Mouse (Mus musculus) midbrain, embryonic 14.5 days (tissue): ENCODE measurements around the gene Apol6. TPM values are rescaled to one million over a fixed set of nuclear protein-coding genes. Genes with fewer than 3 reads are reported as not detected.

Experiments
- ATAC-seq: fragments of 200-750 bp; cut with Nextera tagmentation; 2 replicates; pipeline ENCODE4 v1.8.0; 2017; ENCODE audit warnings: moderate number of reproducible peaks, moderate library complexity; ENCODE audit not compliant: low FRiP score, low TSS enrichment
- DNase-seq: peaks from one replicate; pipeline ENCODE4 v3.0.0-alpha.2; 2015
- H3K27ac ChIP-seq: fragments of 300-500 bp; sonication (generic); replicated peaks from 2 replicates; pipeline ENCODE4 v1.5.1; 2014; ENCODE audit warnings: mild to moderate bottlenecking, low read depth, low read length, moderate library complexity
- H3K27me3 ChIP-seq: fragments of 300-500 bp; sonication (generic); 2 replicates; pipeline ENCODE4 v1.6.1; 2014; ENCODE audit warnings: low read length, control low read depth, mixed read lengths; ENCODE audit not compliant: control insufficient read depth, insufficient read depth
- H3K36me3 ChIP-seq: fragments of 300-500 bp; sonication (generic); 2 replicates; pipeline ENCODE4 v1.6.1; 2014; ENCODE audit warnings: low read length, control low read depth; ENCODE audit not compliant: control insufficient read depth, insufficient read depth
- H3K4me1 ChIP-seq: fragments of 300-500 bp; sonication (generic); 2 replicates; pipeline ENCODE4 v1.6.1; 2014; ENCODE audit warnings: mild to moderate bottlenecking, antibody characterized with exemption, low read length, control low read depth; ENCODE audit not compliant: control insufficient read depth, insufficient read depth
- H3K4me2 ChIP-seq: fragments of 300-500 bp; sonication (generic); 2 replicates; pipeline ENCODE4 v1.6.1; 2014; ENCODE audit warnings: mild to moderate bottlenecking, low read length, moderate library complexity
- H3K4me3 ChIP-seq: fragments of 300-500 bp; sonication (generic); replicated peaks from 2 replicates; pipeline ENCODE4 v1.5.1; 2014; ENCODE audit warnings: low read depth, low read length
- H3K9ac ChIP-seq: fragments of 300-500 bp; sonication (generic); replicated peaks from 2 replicates; pipeline ENCODE4 v1.6.1; 2014; ENCODE audit warnings: mild to moderate bottlenecking, low read length, moderate library complexity
- H3K9me3 ChIP-seq: fragments of 300-500 bp; sonication (generic); 2 replicates; pipeline ENCODE4 v1.6.1; 2016; ENCODE audit warnings: low read length, control low read depth, mixed read lengths; ENCODE audit not compliant: control insufficient read depth
- WGBS: fragments of 180-500 bp; shearing (Covaris S2); extraction: QIAGEN DNeasy Blood & Tissue Kit; methylation state at CpG from one replicate; pipeline ENCODE4 v1.1.7; 2014; 5-methylcytosine and 5-hydroxymethylcytosine counted together
- polyA plus RNA-seq: library from polyadenylated mRNA; unstranded; fragments of >200 nt; fragmentation: Nextera tagmentation; extraction: Ambion mirVana; gene quantifications from 2 replicates; pipeline ENCODE4 v1.2.1, GENCODE M21; 2014

The Apol6 gene
- polyA plus RNA-seq, 1 experiment from 2014 or later, result not detected

DNA sequence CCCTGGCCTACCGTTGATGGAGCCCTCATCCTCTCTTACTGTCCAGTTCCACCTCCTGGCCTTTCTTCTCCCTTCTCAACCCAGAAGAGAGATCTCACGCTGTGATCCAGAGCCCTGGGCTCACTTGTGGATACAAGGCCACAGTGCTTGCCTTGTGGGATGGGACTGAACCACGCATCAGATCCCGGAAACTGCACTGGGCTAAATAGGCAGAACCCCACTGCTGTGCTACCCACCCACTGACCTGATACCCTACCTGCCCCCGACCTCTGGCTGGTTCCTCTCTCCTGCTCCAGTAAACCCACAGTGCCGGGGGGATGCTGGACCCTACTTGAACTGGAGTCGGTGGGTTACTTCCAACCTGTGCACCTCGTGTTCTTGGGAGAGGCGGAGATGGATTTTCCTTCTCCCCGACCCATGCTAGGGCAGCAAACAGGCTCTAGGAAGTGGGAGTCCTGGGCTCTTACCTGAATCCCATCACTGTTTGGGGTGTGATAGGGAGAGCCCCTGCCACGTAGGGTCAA, 26.3 kb downstream of the Apol6 start:
- WGBS, result 91% methylated on average over 11 of the region's 11 CpGs
- DNase-seq (no peak), ATAC-seq (no peak)
- Histone ChIP-seq H3K4me2 (no peak overlapping the region), H3K4me3 (no peak overlapping the region), H3K9ac (no peak overlapping the region), H3K4me1 (peaks cover 10% of the 10 kb centered on the region; the same call in 1 of the 2 replicates), H3K9me3 (no peaks in the 10 kb centered on the region), H3K36me3 (peaks cover 7% of the 10 kb centered on the region), H3K27me3 (no peaks in the 10 kb centered on the region), H3K27ac (no peak overlapping the region)

DNA sequence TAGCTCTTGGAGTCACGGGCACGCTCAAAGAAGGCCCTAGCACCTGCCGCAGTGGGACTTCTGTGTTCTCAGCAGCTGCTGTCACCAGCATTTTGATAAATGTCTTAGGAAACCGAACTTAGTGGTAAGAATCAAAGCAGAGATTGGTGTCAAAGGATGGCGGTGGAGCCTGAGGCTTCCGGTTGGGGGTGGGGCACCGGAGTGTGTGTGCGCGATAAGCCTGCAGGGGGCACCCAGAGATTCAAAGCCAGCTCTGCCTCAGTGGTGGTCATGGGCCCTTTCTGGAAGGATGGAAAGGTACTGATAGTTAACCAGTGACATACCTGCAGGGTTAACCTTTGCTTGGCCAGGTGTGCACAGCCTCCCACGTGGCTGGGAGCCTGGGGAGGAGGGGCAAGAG, 27.0 kb downstream of the Apol6 start:
- Histone ChIP-seq H3K9me3 (no peaks in the 10 kb centered on the region), H3K27ac (no peak overlapping the region), H3K4me1 (peaks cover 10% of the 10 kb centered on the region; the same call in 1 of the 2 replicates), H3K27me3 (no peaks in the 10 kb centered on the region), H3K9ac (no peak overlapping the region), H3K36me3 (peaks cover 9% of the 10 kb centered on the region), H3K4me3 (no peak overlapping the region), H3K4me2 (peak overlapping the region; percentile 31)
- DNase-seq (peak; percentile 71), ATAC-seq (no peak; the same call in 1 of the 2 replicates)
- WGBS, result 14% methylated on average over 10 of the region's 10 CpGs

DNA sequence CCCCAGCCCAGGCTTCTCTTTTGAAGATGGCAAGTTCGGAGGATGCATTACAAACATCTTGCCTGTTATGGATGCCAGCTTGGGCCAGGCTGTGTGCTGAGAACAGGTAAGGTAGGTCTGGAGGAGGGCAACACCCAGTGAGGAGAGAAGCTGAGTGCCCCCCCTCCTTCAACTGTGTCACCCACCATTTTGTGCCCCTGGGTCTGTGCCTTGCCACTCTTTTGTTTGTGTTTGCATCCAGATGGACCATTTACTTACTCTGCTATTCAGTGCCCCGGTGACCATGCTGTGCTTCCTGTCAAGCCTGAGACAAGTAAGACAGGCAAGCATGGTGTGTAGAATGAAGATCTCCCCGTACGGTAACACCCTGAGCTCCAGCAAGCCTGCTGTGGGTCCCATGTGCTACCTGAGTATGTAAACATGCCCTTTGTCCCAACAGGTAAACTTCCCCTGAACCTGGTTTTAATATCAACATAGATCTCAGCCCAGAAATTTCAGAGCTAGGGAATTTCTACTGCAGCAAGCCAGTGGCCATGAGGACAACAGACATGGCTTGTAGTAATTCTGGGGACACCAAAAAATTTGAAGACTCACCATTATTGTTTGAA, 28.1 kb downstream of the Apol6 start:
- DNase-seq, result no peak

DNA sequence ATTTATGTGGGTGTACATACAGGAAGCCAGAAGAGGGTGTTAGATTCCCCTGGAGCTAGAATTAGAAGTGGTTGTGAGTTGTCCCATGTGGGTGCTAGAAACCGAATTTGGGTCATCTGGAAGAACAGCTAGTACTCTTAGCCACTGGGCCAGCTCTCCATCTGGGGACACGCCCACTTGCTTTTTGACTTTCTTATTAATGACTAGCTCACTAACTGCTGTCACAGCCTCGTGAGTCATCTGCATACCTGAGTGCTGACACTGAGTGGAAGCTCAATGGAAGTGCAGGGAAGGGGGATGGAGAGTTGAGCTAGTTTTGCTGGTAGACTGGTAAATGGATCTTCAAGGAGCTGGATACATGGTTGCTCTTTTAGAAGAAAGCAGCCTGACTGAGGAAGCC, 32.0 kb downstream of the Apol6 start:
- DNase-seq, result no peak
- WGBS, result 91% methylated on average over 3 of the region's 3 CpGs
- no peak for ATAC-seq

More for the DNA sequence above, 28.1 kb downstream of the Apol6 start:
- Histone ChIP-seq H3K4me2 (no peak overlapping the region), H3K4me1 (peaks cover 10% of the 10 kb centered on the region; the same call in 1 of the 2 replicates), H3K36me3 (peaks cover 20% of the 10 kb centered on the region), H3K27ac (no peak overlapping the region), H3K4me3 (no peak overlapping the region), H3K27me3 (no peaks in the 10 kb centered on the region), H3K9ac (no peak overlapping the region), H3K9me3 (no peaks in the 10 kb centered on the region)
- 73% methylated on average over 4 of the region's 4 CpGs for WGBS
- ATAC-seq, result no peak

DNA sequence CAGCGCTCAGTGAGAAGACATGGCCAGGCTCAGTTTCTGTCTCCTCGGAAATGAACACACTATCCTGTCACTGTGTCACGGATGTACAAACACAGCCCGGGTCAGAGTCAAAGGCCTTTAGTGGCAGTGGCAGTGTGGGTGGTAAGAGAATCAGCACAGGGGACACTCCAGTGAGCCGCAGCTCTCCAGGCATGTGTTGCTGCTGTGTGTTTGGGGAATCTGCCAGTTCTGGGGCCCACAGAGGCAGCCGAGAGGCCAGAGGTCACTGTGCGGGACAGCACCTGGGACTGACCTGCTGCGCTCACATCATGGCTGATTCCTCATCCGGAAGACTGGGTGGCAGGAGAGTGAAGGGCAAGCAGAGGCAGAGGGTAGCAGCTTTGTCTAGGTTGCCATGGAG, 33.4 kb downstream of the Apol6 start:
- no peaks in the 10 kb centered on the region for H3K4me1 ChIP-seq
- WGBS, result 90% methylated on average over 9 of the region's 9 CpGs
- no peak overlapping the region for H3K4me2 ChIP-seq
- no peak overlapping the region for H3K9ac ChIP-seq
- no peak overlapping the region for H3K4me3 ChIP-seq
- ATAC-seq (no peak), DNase-seq (no peak)
- no peaks in the 10 kb centered on the region for H3K9me3 ChIP-seq
- peaks cover 55% of the 10 kb centered on the region for H3K36me3 ChIP-seq
- no peak overlapping the region for H3K27ac ChIP-seq
- H3K27me3 ChIP-seq, result no peaks in the 10 kb centered on the region

More for the DNA sequence above, 32.0 kb downstream of the Apol6 start:
- Histone ChIP-seq H3K27ac (no peak overlapping the region), H3K36me3 (peaks cover 44% of the 10 kb centered on the region), H3K9ac (no peak overlapping the region), H3K9me3 (no peaks in the 10 kb centered on the region), H3K4me1 (0 out of 2 replicates have a peak, but pooled peaks cover 2% of the 10 kb centered on the region), H3K27me3 (no peaks in the 10 kb centered on the region), H3K4me3 (no peak overlapping the region), H3K4me2 (no peak overlapping the region)

DNA sequence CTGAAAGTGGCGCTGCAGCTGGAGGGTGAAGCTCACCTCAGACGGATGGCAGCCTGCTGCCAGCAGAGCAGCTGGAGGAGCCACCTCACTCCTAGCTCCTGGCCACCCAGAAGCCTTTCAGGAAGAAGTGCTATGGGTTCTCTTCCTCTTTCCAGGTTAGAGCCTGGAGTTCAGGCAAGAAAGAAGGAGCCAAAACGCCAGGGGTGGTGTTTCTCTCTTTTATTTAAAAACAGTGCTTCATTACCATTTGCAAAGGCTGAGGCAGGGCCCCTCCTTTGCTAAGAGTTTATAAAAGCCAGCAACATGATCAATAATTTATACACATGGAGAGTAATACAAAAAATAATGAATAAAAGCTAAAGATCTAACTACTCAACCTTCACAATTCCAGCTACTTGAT, 34.3 kb downstream of the Apol6 start:
- DNase-seq (no peak), ATAC-seq (no peak)
- H3K9me3 ChIP-seq, result no peaks in the 10 kb centered on the region
- H3K4me2 ChIP-seq, result no peak overlapping the region
- H3K4me3 ChIP-seq, result no peak overlapping the region
- H3K27me3 ChIP-seq, result no peaks in the 10 kb centered on the region
- 0 out of 2 replicates have a peak overlapping the region, but pooled peaks have one; percentile 9 for H3K27ac ChIP-seq
- H3K36me3 ChIP-seq, result peaks cover 62% of the 10 kb centered on the region
- H3K4me1 ChIP-seq, result no peaks in the 10 kb centered on the region
- no peak overlapping the region for H3K9ac ChIP-seq
- 65% methylated on average over 3 of the region's 3 CpGs for WGBS

DNA sequence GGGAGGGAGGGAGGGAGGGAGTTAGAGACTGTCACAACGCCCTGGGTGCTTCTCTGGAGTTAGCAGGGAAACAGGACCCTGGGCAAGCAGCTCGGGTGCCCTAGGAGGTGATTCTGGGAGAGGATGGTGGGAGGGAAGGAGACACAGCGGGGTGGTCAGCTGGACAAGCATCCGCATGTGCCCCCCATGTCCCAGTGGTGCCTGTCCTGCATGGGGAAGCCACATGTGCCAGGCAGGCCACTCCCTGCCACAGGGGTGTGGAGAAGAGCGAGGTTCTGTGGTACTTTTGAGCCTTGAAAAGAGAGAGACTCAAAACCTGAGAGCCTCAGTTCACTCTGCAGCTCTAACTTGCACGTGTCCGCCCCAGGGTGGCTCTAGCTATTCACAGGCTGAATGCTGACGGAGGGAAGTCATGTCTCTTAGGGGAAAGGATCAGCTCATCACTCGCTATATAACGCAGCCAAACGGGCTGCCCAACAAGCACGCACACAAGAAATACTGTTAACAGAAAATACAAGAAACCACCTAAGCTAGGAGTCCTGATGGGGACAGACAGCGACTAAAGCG, 34.8 kb downstream of the Apol6 start:
- H3K36me3 ChIP-seq, result peaks cover 67% of the 10 kb centered on the region
- 64% methylated on average over 14 of the region's 14 CpGs for WGBS
- ATAC-seq (no peak), DNase-seq (no peak)
- no peak overlapping the region for H3K27ac ChIP-seq
- no peaks in the 10 kb centered on the region for H3K27me3 ChIP-seq
- no peaks in the 10 kb centered on the region for H3K9me3 ChIP-seq
- H3K4me1 ChIP-seq, result no peaks in the 10 kb centered on the region
- H3K9ac ChIP-seq, result no peak overlapping the region
- H3K4me3 ChIP-seq, result no peak overlapping the region
- H3K4me2 ChIP-seq, result no peak overlapping the region

DNA sequence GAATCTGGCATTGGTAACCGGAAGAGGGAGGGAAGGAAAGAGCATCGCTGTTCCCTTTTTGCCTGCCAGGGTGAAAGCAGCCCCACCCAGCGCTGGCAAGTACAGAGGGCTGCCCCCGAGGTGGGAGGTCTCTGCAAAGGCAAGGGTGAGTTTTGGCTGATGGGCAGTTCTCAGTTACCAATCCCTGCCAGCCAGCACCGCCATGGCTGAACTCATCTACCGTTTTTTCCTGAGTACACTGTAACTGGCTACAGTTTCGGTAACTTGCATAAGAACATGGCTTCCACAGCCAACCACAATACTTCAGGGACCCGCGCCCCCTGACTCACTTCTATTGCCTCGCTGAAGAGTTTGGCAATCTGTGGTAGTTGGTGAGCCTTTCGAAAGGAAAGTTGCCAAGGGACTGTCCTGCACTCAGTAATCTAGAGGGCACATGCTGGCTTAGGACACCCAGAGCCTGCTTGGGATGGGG, 35.4 kb downstream of the Apol6 start:
- ATAC-seq (no peak), DNase-seq (no peak)
- WGBS, result 73% methylated on average over 11 of the region's 11 CpGs
- H3K4me1 ChIP-seq, result no peaks in the 10 kb centered on the region
- H3K4me3 ChIP-seq, result no peak overlapping the region
- H3K27me3 ChIP-seq, result no peaks in the 10 kb centered on the region
- no peak overlapping the region for H3K9ac ChIP-seq
- no peaks in the 10 kb centered on the region for H3K9me3 ChIP-seq
- H3K36me3 ChIP-seq, result peaks cover 73% of the 10 kb centered on the region
- H3K4me2 ChIP-seq, result no peak overlapping the region
- H3K27ac ChIP-seq, result no peak overlapping the region
